Mouse (Mus musculus) thymus, postnatal 10 days (tissue): Measurements from ENCODE around the gene Pip5k1b.

Source experiments
- DNase-seq, 2 experiments: peaks; one replicate each; pipeline ENCODE4 v3.0.0; 2021; ENCODE audit warnings: low spot score in 2 of 2

Gene Pip5k1b

GRCm38 (mm10) chr19:24417659-24418004 lies 138.0 kb downstream of the Pip5k1b start:
- no peak for DNase-seq

GRCm38 (mm10) chr19:24416975-24417658 lies 138.6 kb downstream of the Pip5k1b start:
- DNase-seq, result no peak

- DNase-seq, result peak; percentile 35 to 54
Observed at GRCm38 (mm10) chr19:24415778-24416621, 139.7 kb downstream of the Pip5k1b start.

DNA sequence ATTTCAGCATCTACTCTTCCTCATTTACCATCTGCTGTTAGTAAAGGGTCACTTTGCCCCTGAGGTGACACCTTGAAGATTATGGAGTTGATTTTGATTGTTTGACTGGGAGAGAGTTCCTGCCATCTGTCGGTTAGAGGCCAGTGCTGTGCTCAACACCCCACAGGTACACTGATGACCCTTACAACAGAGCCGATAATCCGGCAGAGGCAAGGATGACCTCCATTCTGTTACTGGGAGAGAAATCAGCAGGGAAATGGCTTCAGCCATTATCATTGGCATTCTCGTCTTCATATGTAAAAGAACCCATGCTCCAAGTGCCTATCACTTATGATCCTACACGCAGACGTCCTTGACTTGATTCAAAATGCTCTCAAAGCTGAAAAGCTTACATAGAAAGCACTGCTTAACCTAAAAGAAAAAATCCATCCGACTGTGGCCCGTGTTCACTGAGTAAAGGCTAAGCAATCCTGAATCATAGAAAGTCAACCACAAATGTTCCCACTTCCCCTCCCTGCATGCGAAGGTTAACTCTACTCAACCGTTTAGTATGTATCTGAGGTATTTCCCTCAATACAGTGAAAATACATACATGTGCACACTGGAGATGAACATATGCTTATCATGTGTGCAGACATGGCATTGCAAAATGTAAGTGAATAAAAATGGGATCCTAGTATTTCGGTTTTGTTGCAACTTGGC lies 146.7 kb downstream of the Pip5k1b start:
- DNase-seq, result no peak

GRCm38 (mm10) chr19:24404716-24405115 lies 151.0 kb downstream of the Pip5k1b start:
- no peak for DNase-seq

DNA sequence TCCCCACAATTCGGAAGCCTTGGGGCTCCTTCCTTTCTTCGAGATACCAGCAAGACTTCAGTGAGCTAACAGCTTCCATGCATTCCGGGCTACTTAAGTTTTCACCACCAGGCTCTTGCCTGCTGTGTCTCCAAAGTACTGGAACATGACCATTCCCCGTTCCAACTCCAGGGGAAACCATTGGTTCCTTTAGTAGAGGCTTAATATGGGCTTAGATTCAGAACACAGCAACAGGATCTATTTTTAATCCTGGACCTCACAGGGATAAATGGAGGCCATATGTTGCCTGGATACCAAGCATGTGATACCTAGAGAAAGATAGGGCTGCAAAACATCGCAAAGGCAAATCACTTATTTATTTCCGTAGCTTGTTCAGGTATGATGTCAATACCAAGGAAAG lies 152.4 kb downstream of the Pip5k1b start:
- no peak for DNase-seq

DNA sequence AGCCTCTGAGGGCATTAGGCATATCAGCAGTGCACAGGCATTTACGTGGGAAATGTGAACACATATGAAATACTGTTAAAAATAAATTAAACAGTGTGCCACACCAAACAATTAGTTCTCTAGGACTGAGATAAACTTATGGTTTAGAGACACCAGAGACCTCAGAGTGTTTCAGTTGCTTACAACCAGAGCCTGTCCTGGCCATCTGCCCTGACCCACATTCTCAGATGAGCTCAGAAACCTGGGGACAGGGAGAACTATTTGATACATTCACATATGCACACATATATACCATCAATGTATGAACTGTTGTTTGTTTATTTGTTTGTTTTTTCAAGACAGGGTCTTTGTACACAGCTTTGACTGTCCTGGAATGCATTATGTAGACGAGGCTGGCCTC lies 161.8 kb downstream of the Pip5k1b start:
- no peak for DNase-seq

- DNase-seq, result no peak
Observed at GRCm38 (mm10) chr19:24391519-24392251, 164.0 kb downstream of the Pip5k1b start.

GRCm38 (mm10) chr19:24386956-24387865 lies 168.5 kb downstream of the Pip5k1b start:
- DNase-seq, result no peak

GRCm38 (mm10) chr19:24378470-24378869 lies 177.2 kb downstream of the Pip5k1b start:
- DNase-seq, result no peak

DNA sequence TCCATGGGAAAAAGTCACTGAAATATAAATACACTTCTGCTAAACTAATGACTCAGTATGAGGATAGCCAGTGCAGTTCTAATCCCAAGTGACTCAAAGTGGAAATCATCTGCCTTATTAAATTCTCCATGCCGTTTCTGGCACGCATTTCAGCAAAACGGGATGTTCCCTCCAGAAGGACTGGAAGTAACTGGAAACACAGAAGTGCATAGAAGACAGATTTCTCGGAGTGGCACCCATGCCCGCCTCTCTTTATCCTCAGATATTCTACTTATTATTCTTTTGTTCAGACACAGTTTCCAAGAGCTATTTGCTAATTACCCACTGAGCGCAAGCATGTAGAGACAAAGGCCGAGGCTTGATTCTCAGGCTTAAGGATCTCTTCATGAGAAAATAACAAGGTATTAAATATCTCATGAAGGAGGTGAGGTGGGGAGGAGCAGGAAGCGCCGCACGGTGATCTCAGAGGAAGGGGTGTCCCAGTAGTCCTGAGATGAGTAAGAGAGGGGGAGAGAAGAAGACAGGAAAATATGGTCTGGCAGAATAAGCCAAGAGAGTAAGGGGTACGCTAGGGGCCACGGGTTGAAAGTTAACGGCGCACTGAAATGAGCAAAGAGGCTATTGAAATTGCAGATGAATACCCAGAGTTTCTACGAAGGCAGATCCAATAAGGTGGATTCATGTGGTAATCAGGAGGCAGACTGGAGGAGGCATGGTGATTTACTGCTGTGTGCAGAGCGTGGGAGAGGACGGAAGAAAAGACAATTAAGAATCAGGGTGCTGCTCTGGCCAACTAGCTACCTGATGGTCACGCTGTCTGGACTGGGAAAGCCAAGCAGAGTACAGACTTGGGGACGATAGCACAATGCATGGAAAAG lies 183.7 kb downstream of the Pip5k1b start:
- no peak for DNase-seq

DNA sequence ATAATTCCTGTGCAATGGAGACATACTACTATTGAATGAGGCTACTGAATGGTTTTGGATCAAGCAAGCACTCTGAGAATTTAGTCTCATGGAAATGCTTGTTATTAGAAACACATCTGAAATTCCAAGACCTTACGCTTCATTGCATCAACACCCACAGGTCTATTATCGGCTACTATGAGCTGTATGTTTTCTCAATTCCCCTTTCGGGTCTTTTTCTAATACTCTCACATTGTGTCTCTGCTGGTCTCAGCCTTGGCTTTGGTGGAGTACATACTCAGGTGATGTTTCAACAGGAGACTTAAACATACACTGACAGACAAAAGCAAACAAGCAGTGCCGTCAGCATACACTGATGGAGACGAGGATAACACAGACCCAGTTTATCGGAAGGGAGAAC lies 187.3 kb downstream of the Pip5k1b start:
- no peak for DNase-seq

DNA sequence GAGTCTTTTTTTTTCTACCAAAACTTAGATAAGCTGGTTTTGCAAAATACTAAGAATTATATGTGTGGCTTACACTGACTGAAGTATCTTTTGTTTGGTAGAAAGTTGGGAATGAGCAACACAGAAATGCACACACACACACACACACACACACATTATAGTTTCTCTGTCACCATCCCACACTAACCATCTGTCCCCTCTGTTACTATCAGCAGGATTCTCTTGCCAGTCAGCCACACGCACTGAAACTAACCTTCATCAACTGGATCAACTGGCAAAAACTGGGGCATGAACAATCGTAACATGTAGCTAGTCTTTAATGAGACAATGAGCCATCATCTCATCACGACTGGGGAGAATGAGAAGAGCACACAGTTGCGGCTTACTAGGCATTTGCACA lies 187.9 kb downstream of the Pip5k1b start:
- DNase-seq, result no peak

DNA sequence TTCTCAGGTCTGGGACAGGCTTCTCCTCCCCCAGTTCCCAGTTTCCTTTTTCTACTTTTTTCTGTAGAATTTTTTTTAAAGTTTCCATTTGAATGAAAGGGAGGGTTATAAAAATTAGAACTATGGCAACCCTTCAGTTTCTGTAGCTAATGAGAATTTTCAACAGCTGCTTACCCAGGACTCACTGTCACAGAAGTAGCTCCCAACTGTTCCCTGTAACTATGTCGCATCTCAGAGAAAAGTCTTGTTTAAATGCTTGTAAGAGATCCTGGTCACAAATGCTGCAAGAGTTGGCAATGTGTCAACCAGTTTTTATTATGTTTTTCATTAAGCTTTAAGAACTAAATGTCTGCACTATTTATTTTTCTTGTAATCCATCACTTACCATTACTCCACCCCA lies 188.9 kb downstream of the Pip5k1b start:
- DNase-seq, result no peak

- DNase-seq, result no peak
Observed at GRCm38 (mm10) chr19:24362626-24363321, 192.9 kb downstream of the Pip5k1b start.

DNA sequence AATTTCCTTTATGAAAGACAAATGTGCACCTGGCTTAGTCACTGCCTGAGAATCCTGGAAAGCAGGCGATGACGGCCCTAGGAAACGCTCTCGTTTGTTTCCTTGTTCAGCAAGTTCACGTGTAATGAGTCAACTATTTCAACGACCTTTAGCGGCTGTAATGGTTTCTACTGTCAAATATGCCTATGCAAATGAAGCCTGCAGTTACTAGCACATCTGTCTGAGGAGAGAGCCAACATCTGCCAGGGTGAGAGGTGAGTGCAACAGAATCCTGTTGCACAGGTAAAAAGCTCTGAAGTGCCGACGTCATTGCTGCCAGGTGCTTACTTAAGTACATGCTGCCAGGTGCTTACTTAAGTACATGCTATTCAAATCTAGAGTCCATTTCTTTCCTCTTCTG lies 196.4 kb downstream of the Pip5k1b start:
- DNase-seq, result no peak

DNA sequence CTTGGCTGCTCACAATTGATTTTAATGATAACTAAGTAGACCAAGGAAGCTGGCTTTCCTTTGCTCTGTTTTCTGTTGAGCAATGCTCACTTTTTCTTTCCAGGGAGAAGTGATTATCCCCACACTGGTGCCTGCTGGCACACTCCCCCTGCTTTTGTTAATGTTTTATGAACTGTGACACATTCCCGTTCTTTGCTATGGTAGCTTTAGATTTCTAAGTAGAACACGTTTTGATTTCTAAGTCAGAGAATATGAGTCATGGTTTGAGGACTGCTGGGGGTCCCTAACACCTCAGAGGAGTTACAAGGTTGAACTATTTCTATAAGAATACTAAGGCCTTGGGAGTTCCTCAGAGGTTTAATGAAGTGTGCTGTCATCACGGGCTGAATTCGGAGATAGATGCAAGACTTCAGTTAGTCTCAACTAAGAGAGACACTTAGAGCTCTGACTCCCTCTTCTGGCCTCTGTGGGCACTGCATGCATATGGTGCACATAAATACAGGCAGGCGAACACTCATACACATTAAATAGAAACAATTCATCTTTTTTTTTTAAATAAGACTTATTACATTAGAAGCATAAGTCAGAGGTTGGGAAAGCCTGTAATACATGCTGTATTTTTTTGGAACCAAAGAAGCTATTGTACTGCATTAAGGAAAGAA lies 203.2 kb downstream of the Pip5k1b start:
- DNase-seq, result no peak

- no peak for DNase-seq
Observed at GRCm38 (mm10) chr19:24344501-24344900, 211.2 kb downstream of the Pip5k1b start.

DNA sequence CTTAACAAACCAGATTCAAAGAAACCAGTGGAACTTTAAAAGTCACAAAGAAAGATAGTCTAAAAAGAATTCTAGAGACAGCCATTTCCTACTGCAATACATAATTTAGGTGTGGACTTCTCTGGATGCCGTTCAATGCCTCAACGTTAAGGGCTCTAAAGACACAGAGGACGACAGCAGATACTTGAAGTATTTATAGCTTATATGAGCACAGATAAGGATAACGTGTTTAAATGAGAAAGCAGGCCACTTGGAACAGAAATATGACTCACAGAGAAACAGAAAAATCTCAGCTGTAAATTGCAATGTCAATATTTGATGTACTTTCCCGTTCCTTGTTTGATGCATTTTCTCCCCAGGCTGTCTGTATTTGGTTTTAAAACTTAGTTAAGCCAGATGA lies 212.9 kb downstream of the Pip5k1b start:
- DNase-seq, result no peak
